Mouse (Mus musculus) spleen, adult 2 months (tissue): ENCODE data around the gene Zfp654. TPM values are rescaled to one million over a fixed set of nuclear protein-coding genes. Genes with fewer than 3 reads are reported as not detected.
A peak's percentile ranks its signal among the peaks of the same experiment; 100 is the strongest.

Experiments used
- DNase-seq, 2 experiments: peaks; one replicate each; pipeline versions ENCODE4 v3.0.0 to v3.0.0-alpha.2; 2012 to 2021; ENCODE audit warnings: low spot score in 2 of 2, low read depth in 1 of 2
- H3K27ac ChIP-seq: fragments of 200-500 bp; 2 replicates; pipeline ENCODE4 v1.5.1; 2012; ENCODE audit warnings: low read length, inconsistent platforms; ENCODE audit not compliant: insufficient read depth
- H3K27me3 ChIP-seq: fragments of 200-500 bp; 2 replicates; pipeline ENCODE4 v1.6.1; 2012; ENCODE audit warnings: mild to moderate bottlenecking, moderate library complexity, low read length, inconsistent platforms; ENCODE audit not compliant: control insufficient read depth, insufficient read depth
- H3K36me3 ChIP-seq: fragments of 200-500 bp; 2 replicates; pipeline ENCODE4 v1.6.1; 2012; ENCODE audit warnings: mild to moderate bottlenecking, low read length, inconsistent platforms; ENCODE audit not compliant: control insufficient read depth, insufficient read depth
- H3K4me1 ChIP-seq: fragments of 200-500 bp; 2 replicates; pipeline ENCODE4 v1.6.1; 2011; ENCODE audit warnings: inconsistent platforms; ENCODE audit not compliant: control insufficient read depth, insufficient read depth, insufficient read length
- H3K4me3 ChIP-seq: fragments of 200-500 bp; 2 replicates; pipeline ENCODE4 v1.5.1; 2011; ENCODE audit warnings: mild to moderate bottlenecking, inconsistent platforms; ENCODE audit not compliant: insufficient read depth, insufficient read length; ENCODE audit errors: extremely low read depth
- CTCF ChIP-seq: fragments of 200-500 bp; IDR thresholded peaks from 2 replicates; pipeline ENCODE4 v1.5.1; 2011; ENCODE audit warnings: mild to moderate bottlenecking, inconsistent platforms; ENCODE audit not compliant: insufficient read depth, insufficient read length, insufficient replicate concordance; ENCODE audit errors: extremely low read depth
- POLR2A ChIP-seq: fragments of 200-500 bp; IDR thresholded peaks from 2 replicates; pipeline ENCODE4 v1.6.1; 2011; ENCODE audit warnings: low read depth, low read length, inconsistent platforms
- WGBS: fragments of 180-500 bp; shearing (Covaris S2); methylation state at CpG from one replicate; pipeline ENCODE4 v1.1.7; 2018; 5-methylcytosine and 5-hydroxymethylcytosine counted together
- polyA plus RNA-seq: library from polyadenylated mRNA; depleted of rRNA; stranded (reverse); fragments of >200 nt; gene quantifications from 2 replicates; pipeline ENCODE4 v1.2.3, GENCODE M21; 2012

Zfp654 gene
- polyA plus RNA-seq, 1 experiment: 0.67 TPM

- 96% methylated on average over 3 of the region's 3 CpGs for whole genome bisulfite sequencing
- DNase-seq: no peak
- H3K36me3 ChIP-seq: peaks cover 4% of the 10 kb centered on the region
- H3K4me3 ChIP-seq: no peak overlapping the region
- no peak overlapping the region for H3K27ac ChIP-seq
- TF ChIP-seq POLR2A: no peak
- no peak for TF ChIP-seq CTCF
- H3K4me1 ChIP-seq: no peaks in the 10 kb centered on the region
- H3K27me3 ChIP-seq: no peaks in the 10 kb centered on the region
Measured at GRCm38 (mm10) chr16:64817094-64817765, 34.2 kb downstream of the Zfp654 start.

GRCm38 (mm10) chr16:64803041-64803440 is 48.4 kb downstream of the Zfp654 start:
- H3K4me3 ChIP-seq: no peak overlapping the region
- H3K4me1 ChIP-seq: peaks cover 6% of the 10 kb centered on the region; the same call in 1 of the 2 replicates
- DNase-seq: no peak
- H3K27me3 ChIP-seq: no peaks in the 10 kb centered on the region
- H3K27ac ChIP-seq: no peak overlapping the region
- 92% methylated on average over 3 of the region's 3 CpGs for WGBS
- H3K36me3 ChIP-seq: peaks cover 5% of the 10 kb centered on the region
- TF ChIP-seq POLR2A (no peak), CTCF (no peak)

- H3K4me3 ChIP-seq: no peak overlapping the region
- no peaks in the 10 kb centered on the region for H3K27me3 ChIP-seq
- no peak for DNase-seq
- H3K36me3 ChIP-seq: peaks cover 5% of the 10 kb centered on the region
- peaks cover 6% of the 10 kb centered on the region; the same call in 1 of the 2 replicates for H3K4me1 ChIP-seq
- H3K27ac ChIP-seq: no peak overlapping the region
- no peak for TF ChIP-seq POLR2A
- no peak for TF ChIP-seq CTCF
Measured at GRCm38 (mm10) chr16:64801638-64802037, 49.8 kb downstream of the Zfp654 start.

DNA sequence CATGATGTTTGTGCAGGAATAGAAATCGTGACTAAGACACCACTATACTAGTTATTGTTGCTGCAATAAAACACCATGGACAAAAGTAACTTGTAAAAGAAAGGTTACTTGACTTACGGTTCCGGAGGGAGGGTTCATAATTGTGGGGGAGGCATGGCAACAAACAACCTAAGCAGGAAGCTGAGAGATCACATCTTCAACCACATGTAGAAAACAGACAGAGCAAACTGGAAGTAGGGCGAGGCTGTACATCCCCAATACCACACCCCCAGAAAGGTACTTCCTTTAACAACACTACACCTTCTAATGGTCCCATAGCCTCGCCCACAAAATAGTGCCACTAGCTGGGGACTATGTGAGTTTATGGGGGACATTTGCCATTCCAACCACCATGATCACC is 51.1 kb downstream of the Zfp654 start:
- WGBS: 74% methylated on average over 5 of the region's 5 CpGs
- DNase-seq: no peak

DNA sequence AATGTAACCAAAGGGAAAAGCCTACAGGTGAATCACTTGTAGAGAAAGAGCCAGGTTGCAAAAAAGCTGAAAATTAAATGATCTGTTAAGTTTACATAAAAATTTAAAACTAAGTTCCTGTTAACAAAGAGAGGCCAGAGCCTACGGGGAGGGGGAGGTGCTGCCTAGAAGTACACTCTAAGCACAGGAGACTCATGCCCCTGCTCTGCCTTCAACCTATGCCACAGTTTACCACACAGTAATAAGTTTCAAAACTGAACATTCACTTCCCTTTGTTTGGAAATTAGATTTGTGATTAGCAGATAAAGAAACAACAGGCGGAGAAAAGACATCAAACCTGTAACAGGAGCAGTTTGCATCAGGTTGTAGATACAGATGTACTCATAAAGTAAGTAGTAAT is 56.6 kb downstream of the Zfp654 start:
- Histone ChIP-seq H3K4me3 (no peak overlapping the region), H3K27ac (no peak overlapping the region), H3K27me3 (no peaks in the 10 kb centered on the region), H3K4me1 (peaks cover 2% of the 10 kb centered on the region; the same call in 1 of the 2 replicates), H3K36me3 (peaks cover 3% of the 10 kb centered on the region; the same call in 1 of the 2 replicates)
- TF ChIP-seq CTCF: no peak
- no peak for TF ChIP-seq POLR2A
- no peak for DNase-seq
- 68% methylated on average over 2 of the region's 2 CpGs for WGBS

More for the DNA sequence above, 51.1 kb downstream of the Zfp654 start:
- Histone ChIP-seq H3K27me3 (no peaks in the 10 kb centered on the region), H3K4me3 (no peak overlapping the region), H3K27ac (peak overlapping the region; percentile 14; the same call in 1 of the 2 replicates), H3K36me3 (peaks cover 3% of the 10 kb centered on the region), H3K4me1 (peaks cover 6% of the 10 kb centered on the region; the same call in 1 of the 2 replicates)
- no peak for TF ChIP-seq CTCF
- no peak for TF ChIP-seq POLR2A

DNA sequence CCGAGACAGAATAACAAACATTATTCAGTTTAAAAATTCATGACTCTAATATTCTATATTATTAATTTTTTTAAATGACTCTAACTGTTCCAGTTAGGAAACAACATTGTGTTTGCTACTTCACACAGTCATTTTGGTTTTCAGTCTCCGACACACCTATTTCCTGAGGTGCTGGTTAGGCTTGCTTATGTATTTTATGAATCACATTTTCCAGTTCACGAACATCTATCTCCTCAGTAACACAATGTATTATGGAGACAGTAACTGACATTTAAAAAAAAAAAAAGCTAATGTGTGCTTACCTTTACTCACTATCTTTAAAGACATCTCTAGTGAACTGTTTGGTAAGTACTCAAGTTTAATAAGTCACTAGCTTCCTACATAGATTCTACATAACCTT is 61.7 kb downstream of the Zfp654 start:
- no peak for DNase-seq
- WGBS: 87% methylated on average over 3 of the region's 3 CpGs
- Histone ChIP-seq H3K4me1 (no peaks in the 10 kb centered on the region), H3K27ac (no peak overlapping the region), H3K27me3 (no peaks in the 10 kb centered on the region), H3K36me3 (peaks cover 12% of the 10 kb centered on the region), H3K4me3 (no peak overlapping the region)
- TF ChIP-seq CTCF (no peak), POLR2A (no peak)

DNA sequence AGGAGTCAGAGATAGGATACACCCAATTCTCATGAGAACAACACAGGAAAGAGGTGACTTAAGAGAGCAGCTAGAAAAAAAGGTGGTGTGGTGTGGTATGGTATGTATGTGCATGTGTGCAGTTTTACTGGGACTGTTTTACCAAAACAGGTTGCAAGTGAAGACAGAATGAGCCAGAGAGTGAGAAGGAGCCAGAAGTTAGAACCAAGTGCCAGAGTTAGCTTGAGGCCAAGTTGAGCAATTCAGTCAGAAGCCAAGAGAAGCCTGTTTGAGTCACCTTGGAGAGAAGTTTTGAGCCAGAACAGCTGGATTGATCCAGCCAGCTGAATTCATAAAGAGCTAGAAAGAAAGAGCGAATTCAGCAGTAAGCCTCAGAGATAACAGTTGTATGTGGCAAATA is 75.9 kb downstream of the Zfp654 start:
- DNase-seq: no peak
- no peaks in the 10 kb centered on the region for H3K4me1 ChIP-seq
- WGBS: 98% methylated on average over 1 of the region's 1 CpGs

More for the DNA sequence above, 75.9 kb downstream of the Zfp654 start:
- TF ChIP-seq CTCF (no peak), POLR2A (no peak)
- Histone ChIP-seq H3K27ac (no peak overlapping the region), H3K36me3 (no peaks in the 10 kb centered on the region; the same call in 1 of the 2 replicates), H3K27me3 (no peaks in the 10 kb centered on the region), H3K4me3 (no peak overlapping the region)
